Mouse (Mus musculus) megakaryocyte, embryonic 14.5 days (primary cell): ENCODE results near the gene Prr14l.

Experiments
- FLI1 ChIP-seq: IDR thresholded peaks from 2 replicates; pipeline ENCODE4 v1.6.1; 2012; ENCODE audit warnings: low read length, inconsistent platforms, mixed read lengths
- GATA1 ChIP-seq: IDR thresholded peaks from 3 replicates; pipeline ENCODE4 v1.6.1; 2012; ENCODE audit warnings: mixed read lengths, low read length, inconsistent platforms, borderline replicate concordance

DNA sequence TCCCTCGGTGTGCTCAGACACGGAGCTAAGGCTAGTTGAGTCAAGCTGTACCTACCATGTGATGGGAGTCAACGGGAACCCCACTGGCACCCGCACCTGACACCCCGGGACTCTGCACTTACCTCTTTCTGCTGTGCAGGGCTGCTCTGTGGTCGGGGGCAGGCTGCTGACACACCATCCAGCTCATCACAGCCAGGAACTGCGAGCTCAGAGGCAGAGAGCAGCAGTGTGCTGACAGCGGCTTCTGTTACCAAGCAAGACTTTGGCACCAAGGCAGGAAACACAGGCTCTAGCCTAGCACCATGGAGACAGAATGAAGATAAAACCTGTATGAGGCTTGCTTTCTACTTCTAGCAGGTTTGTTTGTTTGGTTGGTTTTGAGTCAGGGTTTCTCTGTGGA is 33.6 kb downstream of the Prr14l start:
- TF ChIP-seq GATA1: no peak
- TF ChIP-seq FLI1: no peak
